Mouse (Mus musculus) midbrain, embryonic 14.5 days (tissue): Measurements from ENCODE around the gene Lix1l. TPM values are rescaled to one million over a fixed set of nuclear protein-coding genes. Genes with fewer than 3 reads are reported as not detected.

Experiments
- ATAC-seq: fragments of 200-750 bp; cut with Nextera tagmentation; 2 replicates; pipeline ENCODE4 v1.8.0; 2017; ENCODE audit warnings: moderate number of reproducible peaks, moderate library complexity; ENCODE audit not compliant: low FRiP score, low TSS enrichment
- DNase-seq: peaks from one replicate; pipeline ENCODE4 v3.0.0-alpha.2; 2015
- H3K27ac ChIP-seq: fragments of 300-500 bp; sonication (generic); replicated peaks from 2 replicates; pipeline ENCODE4 v1.5.1; 2014; ENCODE audit warnings: mild to moderate bottlenecking, low read depth, low read length, moderate library complexity
- H3K27me3 ChIP-seq: fragments of 300-500 bp; sonication (generic); 2 replicates; pipeline ENCODE4 v1.6.1; 2014; ENCODE audit warnings: low read length, control low read depth, mixed read lengths; ENCODE audit not compliant: control insufficient read depth, insufficient read depth
- H3K36me3 ChIP-seq: fragments of 300-500 bp; sonication (generic); 2 replicates; pipeline ENCODE4 v1.6.1; 2014; ENCODE audit warnings: low read length, control low read depth; ENCODE audit not compliant: control insufficient read depth, insufficient read depth
- H3K4me1 ChIP-seq: fragments of 300-500 bp; sonication (generic); 2 replicates; pipeline ENCODE4 v1.6.1; 2014; ENCODE audit warnings: mild to moderate bottlenecking, antibody characterized with exemption, low read length, control low read depth; ENCODE audit not compliant: control insufficient read depth, insufficient read depth
- H3K4me2 ChIP-seq: fragments of 300-500 bp; sonication (generic); 2 replicates; pipeline ENCODE4 v1.6.1; 2014; ENCODE audit warnings: mild to moderate bottlenecking, low read length, moderate library complexity
- H3K4me3 ChIP-seq: fragments of 300-500 bp; sonication (generic); replicated peaks from 2 replicates; pipeline ENCODE4 v1.5.1; 2014; ENCODE audit warnings: low read depth, low read length
- H3K9ac ChIP-seq: fragments of 300-500 bp; sonication (generic); replicated peaks from 2 replicates; pipeline ENCODE4 v1.6.1; 2014; ENCODE audit warnings: mild to moderate bottlenecking, low read length, moderate library complexity
- H3K9me3 ChIP-seq: fragments of 300-500 bp; sonication (generic); 2 replicates; pipeline ENCODE4 v1.6.1; 2016; ENCODE audit warnings: low read length, control low read depth, mixed read lengths; ENCODE audit not compliant: control insufficient read depth
- WGBS: fragments of 180-500 bp; shearing (Covaris S2); extraction: QIAGEN DNeasy Blood & Tissue Kit; methylation state at CpG from one replicate; pipeline ENCODE4 v1.1.7; 2014; 5-methylcytosine and 5-hydroxymethylcytosine counted together
- polyA plus RNA-seq: library from polyadenylated mRNA; unstranded; fragments of >200 nt; fragmentation: Nextera tagmentation; extraction: Ambion mirVana; gene quantifications from 2 replicates; pipeline ENCODE4 v1.2.1, GENCODE M21; 2014

The Lix1l gene
- polyA plus RNA-seq = 6.7 and 7.5 TPM in 2 replicates

DNA sequence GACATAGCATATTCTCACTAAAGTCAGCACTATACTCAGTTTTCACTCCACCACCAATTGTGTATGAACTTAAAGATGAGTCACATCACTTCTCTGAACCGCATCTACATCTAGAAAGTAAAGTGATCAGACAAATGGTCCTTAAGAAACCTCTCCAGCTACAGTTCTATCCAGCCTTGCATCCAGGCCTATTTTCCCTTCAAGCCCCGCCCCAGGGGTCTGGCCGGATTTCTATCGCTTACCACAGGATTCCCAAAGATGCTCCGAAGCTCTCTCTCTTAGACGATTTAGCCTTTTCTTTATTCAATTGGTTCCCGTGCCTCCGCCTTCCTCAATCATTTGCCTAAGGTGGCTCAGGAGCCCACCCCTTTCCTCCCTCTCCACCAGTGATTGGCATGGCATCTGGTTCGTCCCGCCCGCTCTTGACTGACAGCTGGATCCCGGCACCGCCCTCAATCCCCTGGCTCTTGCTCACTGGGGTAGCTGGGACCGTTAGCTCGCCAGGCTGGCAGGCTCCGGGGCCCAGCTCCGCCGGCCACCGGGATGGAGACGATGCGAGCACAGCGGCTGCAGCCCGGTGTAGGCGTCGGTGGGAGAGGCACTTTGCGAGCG lies at the start of gene Lix1l:
Gene Lix1l, plus strand, starts transcription at position 511 of the 612 bp plus-strand sequence.
- H3K27me3 ChIP-seq = no peaks in the 10 kb centered on the region
- H3K9ac ChIP-seq = peak within 1 kb of the TSS; percentile 92
- H3K4me1 ChIP-seq = peaks cover 72% of the 10 kb centered on the region
- H3K4me3 ChIP-seq = peak within 1 kb of the TSS; percentile 69
- H3K4me2 ChIP-seq = peak within 1 kb of the TSS; percentile 87
- H3K9me3 ChIP-seq = no peaks in the 10 kb centered on the region
- no peaks in the 10 kb centered on the region for H3K36me3 ChIP-seq
- peak within 1 kb of the TSS; percentile 95 for H3K27ac ChIP-seq
- WGBS = under 1% methylated on average over 27 of the region's 27 CpGs
- DNase-seq = peak; percentile 96
- peak; percentile 92 for ATAC-seq

DNA sequence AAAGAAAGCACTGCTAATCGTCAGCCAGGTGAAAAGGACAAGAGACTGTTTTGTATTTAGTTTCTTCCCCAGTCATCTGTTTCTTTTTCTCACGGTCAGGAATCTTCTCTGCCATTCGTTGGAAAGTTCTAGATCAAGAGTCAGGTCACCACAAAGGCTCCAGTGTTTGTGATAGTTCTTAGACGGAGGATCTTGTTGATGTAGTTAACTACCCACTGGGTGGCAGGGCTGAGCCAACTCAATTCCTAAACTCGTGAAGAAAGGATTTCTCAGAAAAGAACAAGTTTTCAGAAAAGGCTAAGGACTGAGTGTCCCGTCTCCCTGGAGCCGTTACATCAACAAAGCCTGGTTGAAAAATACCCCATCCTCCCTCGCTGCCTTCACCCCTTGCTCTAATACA lies 49.7 kb upstream of the Lix1l start:
- no peak overlapping the region for H3K4me3 ChIP-seq
- no peak overlapping the region for H3K9ac ChIP-seq
- H3K4me1 ChIP-seq = no peaks in the 10 kb centered on the region
- H3K36me3 ChIP-seq = no peaks in the 10 kb centered on the region
- H3K27me3 ChIP-seq = peaks cover 3% of the 10 kb centered on the region; the same call in 1 of the 2 replicates
- no peak overlapping the region for H3K27ac ChIP-seq
- DNase-seq (peak; percentile 81), ATAC-seq (no peak)
- 23% methylated on average over 8 of the region's 8 CpGs for WGBS
- H3K9me3 ChIP-seq = no peaks in the 10 kb centered on the region
- H3K4me2 ChIP-seq = no peak overlapping the region

GRCm38 (mm10) chr3:96551890-96552289 lies 49.1 kb upstream of the Lix1l start:
- no peak overlapping the region for H3K4me3 ChIP-seq
- peaks cover 5% of the 10 kb centered on the region; the same call in 1 of the 2 replicates for H3K4me1 ChIP-seq
- H3K36me3 ChIP-seq = no peaks in the 10 kb centered on the region
- H3K4me2 ChIP-seq = no peak overlapping the region
- H3K9me3 ChIP-seq = no peaks in the 10 kb centered on the region
- H3K27me3 ChIP-seq = no peaks in the 10 kb centered on the region
- DNase-seq (no peak), ATAC-seq (no peak)
- WGBS = 81% methylated on average over 7 of the region's 7 CpGs
- H3K9ac ChIP-seq = no peak overlapping the region
- no peak overlapping the region for H3K27ac ChIP-seq

DNA sequence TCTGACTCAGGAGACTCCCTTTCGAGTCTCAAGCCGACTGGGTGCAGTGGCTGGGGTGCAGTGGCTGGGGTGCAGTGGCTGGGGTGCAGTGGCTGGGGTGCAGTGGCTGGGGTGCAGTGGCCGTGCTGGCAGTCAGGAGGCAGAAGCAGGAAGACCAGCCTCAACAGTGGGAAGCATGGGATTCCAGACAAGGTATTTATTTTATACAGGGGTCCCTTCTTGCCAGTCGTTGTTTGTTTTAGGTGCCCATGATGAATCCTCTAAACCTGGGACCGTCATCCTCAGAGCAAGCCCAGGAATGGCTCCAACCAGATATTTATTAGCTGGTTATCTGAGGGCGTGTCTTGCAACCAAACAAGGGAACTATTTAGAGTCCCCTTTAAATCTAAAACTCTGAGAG lies 47.3 kb upstream of the Lix1l start:
- no peaks in the 10 kb centered on the region for H3K9me3 ChIP-seq
- no peak overlapping the region for H3K4me2 ChIP-seq
- H3K36me3 ChIP-seq = no peaks in the 10 kb centered on the region
- 85% methylated on average over 6 of the region's 6 CpGs for WGBS
- H3K4me3 ChIP-seq = no peak overlapping the region
- no peak overlapping the region for H3K9ac ChIP-seq
- DNase-seq (no peak), ATAC-seq (no peak)
- H3K4me1 ChIP-seq = peaks cover 9% of the 10 kb centered on the region; the same call in 1 of the 2 replicates
- H3K27me3 ChIP-seq = no peaks in the 10 kb centered on the region
- H3K27ac ChIP-seq = no peak overlapping the region

- H3K36me3 ChIP-seq = no peaks in the 10 kb centered on the region
- H3K4me1 ChIP-seq = peaks cover 15% of the 10 kb centered on the region
- no peaks in the 10 kb centered on the region for H3K27me3 ChIP-seq
- no peak for ATAC-seq
- no peaks in the 10 kb centered on the region for H3K9me3 ChIP-seq
- H3K27ac ChIP-seq = no peak overlapping the region
- H3K4me3 ChIP-seq = no peak overlapping the region
- no peak for DNase-seq
- WGBS = 86% methylated on average over 6 of the region's 6 CpGs
- H3K4me2 ChIP-seq = no peak overlapping the region
- H3K9ac ChIP-seq = no peak overlapping the region
Observed at GRCm38 (mm10) chr3:96554251-96554650, 46.7 kb upstream of the Lix1l start.

DNA sequence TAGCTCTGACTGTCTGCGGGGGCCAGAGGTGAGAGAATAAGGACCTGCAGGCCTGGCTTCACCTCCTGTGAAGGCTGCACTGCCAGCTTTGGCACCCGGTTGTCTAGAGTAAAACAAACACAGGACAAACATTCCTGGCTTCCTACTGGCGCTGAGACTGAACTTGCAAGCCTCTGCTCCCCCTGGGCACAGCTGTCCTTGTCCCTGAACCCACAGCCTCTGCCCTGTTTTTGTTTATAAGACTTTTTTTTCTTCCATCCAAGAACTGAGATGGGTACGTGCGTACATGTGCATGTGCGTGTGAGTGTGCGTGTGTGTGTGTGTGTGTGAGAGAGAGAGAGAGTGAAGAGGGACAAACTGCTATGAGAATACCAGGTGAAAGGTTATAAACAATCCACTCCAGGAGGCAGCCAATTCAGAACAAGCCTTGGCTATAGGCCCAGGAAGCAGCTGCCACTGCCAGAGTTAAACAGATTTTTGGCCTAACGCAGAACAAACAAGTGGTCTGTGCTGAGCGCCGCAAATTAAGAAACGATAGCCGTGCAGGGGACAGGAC lies 45.8 kb upstream of the Lix1l start:
- H3K4me1 ChIP-seq = peaks cover 24% of the 10 kb centered on the region
- no peak for ATAC-seq
- no peaks in the 10 kb centered on the region for H3K27me3 ChIP-seq
- no peaks in the 10 kb centered on the region for H3K9me3 ChIP-seq
- no peak overlapping the region for H3K9ac ChIP-seq
- H3K36me3 ChIP-seq = peaks cover 7% of the 10 kb centered on the region
- no peak overlapping the region for H3K4me2 ChIP-seq
- peak overlapping the region; percentile 37; the same call in 1 of the 2 replicates for H3K27ac ChIP-seq
- H3K4me3 ChIP-seq = no peak overlapping the region
- peak; percentile 67 for DNase-seq
- WGBS = 46% methylated on average over 12 of the region's 12 CpGs

DNA sequence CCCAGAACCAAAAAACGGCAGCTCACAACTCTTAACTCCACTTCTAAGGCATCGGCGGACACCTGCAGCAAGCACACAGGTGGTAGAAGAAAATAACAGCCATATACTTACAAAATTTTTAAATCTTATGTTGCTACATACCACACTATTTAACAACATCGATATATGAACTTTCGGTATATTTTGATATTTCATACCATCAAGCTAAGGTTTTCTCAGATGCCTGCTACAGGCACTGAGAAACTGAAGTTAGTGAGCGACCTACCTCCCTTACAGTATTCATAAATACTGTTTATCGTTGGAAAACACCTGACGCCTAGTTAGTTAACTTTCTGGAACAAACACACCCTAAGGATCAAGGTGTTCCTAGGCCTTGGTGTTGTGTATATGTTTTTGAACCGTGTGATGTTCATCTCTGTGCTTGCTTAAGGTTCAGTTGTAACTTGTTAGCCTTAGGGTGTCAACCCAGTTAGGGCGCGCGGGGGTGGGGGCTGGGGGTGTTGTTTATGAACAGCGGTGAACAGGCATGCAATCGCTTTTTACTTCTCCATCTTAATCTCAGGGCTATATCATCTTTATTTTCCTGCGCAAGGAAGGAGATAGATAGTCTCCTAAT lies 44.8 kb upstream of the Lix1l start:
- no peak overlapping the region for H3K4me3 ChIP-seq
- peak overlapping the region; percentile 14 for H3K4me2 ChIP-seq
- H3K27me3 ChIP-seq = no peaks in the 10 kb centered on the region
- peaks cover 17% of the 10 kb centered on the region for H3K36me3 ChIP-seq
- H3K27ac ChIP-seq = peak overlapping the region; percentile 33
- peaks cover 34% of the 10 kb centered on the region for H3K4me1 ChIP-seq
- no peaks in the 10 kb centered on the region for H3K9me3 ChIP-seq
- DNase-seq (no peak), ATAC-seq (no peak)
- H3K9ac ChIP-seq = no peak overlapping the region
- WGBS = 88% methylated on average over 15 of the region's 15 CpGs

- Histone ChIP-seq H3K9me3 (no peaks in the 10 kb centered on the region), H3K4me2 (peak overlapping the region; percentile 76), H3K4me3 (peak overlapping the region; percentile 72), H3K36me3 (peaks cover 22% of the 10 kb centered on the region), H3K27me3 (no peaks in the 10 kb centered on the region), H3K27ac (peak overlapping the region; percentile 60), H3K9ac (peak overlapping the region; percentile 56), H3K4me1 (peaks cover 38% of the 10 kb centered on the region)
- WGBS = 10% methylated on average over 22 of the region's 22 CpGs
- ATAC-seq (no peak), DNase-seq (no peak)
Observed at GRCm38 (mm10) chr3:96556651-96557635, 44.0 kb upstream of the Lix1l start.
